Mouse (Mus musculus) kidney, adult 2 months (tissue): Measurements from ENCODE around the gene Eaf2.

Source experiments
- CTCF ChIP-seq: fragments of 200-500 bp; conservative IDR thresholded peaks from 2 replicates; pipeline ENCODE4 v1.5.1; 2011; ENCODE audit warnings: low read depth, mild to moderate bottlenecking, control low read depth, low read length, moderate library complexity, mixed read lengths; ENCODE audit not compliant: insufficient read depth, insufficient read length
- POLR2A ChIP-seq: fragments of 200-500 bp; IDR thresholded peaks from one replicate; pipeline ENCODE4 v1.6.1; 2011; ENCODE audit warnings: low read depth, low read length, control low read depth

DNA sequence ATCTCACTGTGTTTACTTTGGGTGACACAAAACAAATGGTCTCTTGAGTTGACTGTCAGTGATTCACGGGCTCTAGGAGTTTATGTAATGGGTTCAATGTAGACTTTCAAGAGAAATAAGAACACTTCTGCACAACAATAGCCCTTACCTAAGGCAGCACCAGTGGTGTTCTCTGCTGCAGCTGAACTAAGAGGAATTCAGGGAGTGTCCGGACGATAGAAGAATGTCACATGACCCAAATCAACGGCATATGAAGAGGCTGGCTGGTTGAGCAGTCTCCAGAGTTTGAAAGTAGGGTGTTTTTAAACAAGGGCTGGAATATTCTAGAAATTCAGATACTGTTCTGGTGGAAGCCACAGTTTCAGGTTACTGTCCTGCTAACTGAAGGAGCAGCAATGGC is 127.7 kb downstream of the Eaf2 start:
- TF ChIP-seq CTCF, result no peak
- TF ChIP-seq POLR2A, result no peak
